Mouse (Mus musculus) adrenal gland, postnatal 36 days (tissue): ENCODE results near the gene Gm21627. TPM values are rescaled to one million over a fixed set of nuclear protein-coding genes. Genes with fewer than 3 reads are reported as not detected.
"Not testable (repeated sequence)": the region's sequence is repeated elsewhere in the genome, so short reads cannot be mapped to it uniquely, and the experiment has no call there.

ENCODE experiments used
- DNase-seq, 2 experiments: peaks; one replicate each; pipeline ENCODE4 v3.0.0; 2021; ENCODE audit warnings: mixed read lengths in 1 of 2
- long read RNA-seq, 2 experiments: library from polyadenylated mRNA; stranded (forward); transcript quantifications; one replicate each; pipeline ENCODE4 v2.0.0; 2021; ENCODE audit warnings: borderline sequencing depth in 2 of 2
- total RNA-seq, 2 experiments: library from RNA; stranded (reverse); gene quantifications; 2 replicates each; pipeline ENCODE4 v1.2.3; 2021

Gene Gm21627
- total RNA-seq, result not detected
- long read RNA-seq, experiment 1, result 0 reads
- long read RNA-seq, experiment 2, result 0 reads

GRCm38 (mm10) chrY:63228127-63228526 lies at the start of gene Gm21627:
TSS of gene Gm21627 (plus strand) at chrY:63228427.
- DNase-seq, result not testable (repeated sequence)
